Mouse (Mus musculus) MEL-GATA-1-ER (cell line): ENCODE results near the gene Rprm.
A peak's percentile ranks its signal among the peaks of the same experiment; 100 is the strongest.

Source experiments
- DNase-seq: peaks from one replicate; pipeline ENCODE4 v3.0.0-alpha.2; 2012; ENCODE audit warnings: low read depth; ENCODE audit errors: extremely low read depth

Rprm gene

DNA sequence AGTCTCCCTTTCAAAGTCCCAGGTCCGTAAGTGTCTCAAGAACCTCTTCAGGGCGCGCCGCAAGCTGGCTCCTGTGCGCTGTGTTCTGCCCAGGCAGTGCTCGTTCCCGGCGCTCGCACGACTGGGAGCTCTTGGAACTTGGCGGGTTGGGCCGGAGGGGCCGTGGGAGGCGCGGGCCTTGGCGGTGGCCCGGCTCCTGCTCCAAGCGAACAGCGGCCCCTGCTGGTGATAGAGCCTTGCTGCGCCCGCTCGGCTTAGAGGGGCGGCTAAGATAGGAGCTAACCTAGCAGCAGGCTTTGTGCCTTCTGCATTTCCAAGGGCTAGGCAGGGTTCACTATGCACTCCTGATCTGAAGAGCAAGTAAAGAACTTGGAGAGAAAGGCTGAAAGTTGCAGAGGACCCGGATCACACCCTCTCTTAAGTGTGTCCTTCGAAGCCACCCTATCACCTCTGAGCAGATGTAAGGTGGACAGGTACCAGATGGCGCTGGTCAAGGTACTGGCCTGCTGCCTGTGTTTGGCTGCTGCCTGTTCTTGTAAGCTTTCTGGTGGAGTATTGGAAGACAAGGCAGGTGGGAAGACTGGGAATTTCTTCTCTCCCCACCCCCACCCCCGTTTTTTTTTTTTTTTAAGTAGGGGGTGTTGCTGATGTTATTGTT, at the start of gene Rprm:
Gene Rprm, minus strand, starts transcription at position 123 of the 658 bp plus-strand sequence.
- DNase-seq: no peak

DNA sequence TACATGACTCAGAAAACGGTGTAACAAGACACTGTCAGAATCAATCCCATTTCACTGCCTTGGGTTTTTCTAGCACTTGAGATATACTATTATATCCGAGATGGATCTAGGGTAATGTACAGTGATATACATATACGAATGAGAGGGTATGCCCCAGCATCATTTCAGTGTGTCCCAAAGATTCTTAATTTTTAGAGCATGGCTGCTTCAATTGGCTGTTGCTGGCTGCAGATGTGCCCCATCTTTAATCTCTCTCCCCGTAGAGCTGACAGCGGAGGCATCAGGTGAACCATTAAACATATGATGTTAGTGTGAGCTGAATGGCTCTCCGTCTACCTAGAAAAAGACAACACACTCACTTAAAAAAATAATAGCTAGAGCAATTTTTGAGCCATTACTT, 34.0 kb upstream of the Rprm start:
- no peak for DNase-seq

DNA sequence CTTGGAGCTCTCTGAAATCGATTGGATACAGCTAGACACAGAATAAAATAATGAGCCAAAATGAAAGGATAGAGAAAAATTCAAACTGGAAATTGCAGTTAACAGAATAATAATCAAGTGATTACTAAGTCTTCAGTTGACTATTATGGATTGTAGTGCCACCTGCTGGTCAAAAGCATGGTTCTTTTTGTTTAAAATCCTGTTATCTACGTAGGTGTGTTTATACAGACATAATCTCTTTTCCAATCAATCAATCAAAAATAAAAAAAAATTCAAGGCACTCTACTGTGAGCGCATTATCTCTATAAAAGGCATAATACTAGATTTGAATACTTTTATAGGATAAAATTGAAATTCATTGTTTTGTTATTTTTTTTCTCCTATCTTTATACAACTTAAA, 33.5 kb upstream of the Rprm start:
- peak; percentile 19 for DNase-seq

DNA sequence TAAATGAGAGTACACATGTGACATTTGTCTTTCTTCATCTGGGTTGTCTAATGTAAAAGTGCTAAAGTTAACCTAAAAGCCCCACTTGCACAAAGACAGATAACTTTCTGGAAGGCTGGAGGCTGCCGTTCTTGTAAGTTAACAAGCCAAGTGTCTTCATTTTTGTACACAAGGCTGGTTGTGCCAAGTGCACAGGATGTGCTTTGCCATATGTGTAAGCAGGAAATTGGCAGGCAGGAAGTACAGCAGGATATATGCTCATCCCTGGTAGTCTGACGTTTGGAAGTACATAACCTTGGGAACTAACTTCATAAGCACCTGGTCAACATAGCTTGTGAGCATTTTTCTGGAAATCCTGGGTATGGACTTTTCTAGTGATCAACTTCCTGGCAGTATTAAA, 25.9 kb upstream of the Rprm start:
- DNase-seq: no peak

DNA sequence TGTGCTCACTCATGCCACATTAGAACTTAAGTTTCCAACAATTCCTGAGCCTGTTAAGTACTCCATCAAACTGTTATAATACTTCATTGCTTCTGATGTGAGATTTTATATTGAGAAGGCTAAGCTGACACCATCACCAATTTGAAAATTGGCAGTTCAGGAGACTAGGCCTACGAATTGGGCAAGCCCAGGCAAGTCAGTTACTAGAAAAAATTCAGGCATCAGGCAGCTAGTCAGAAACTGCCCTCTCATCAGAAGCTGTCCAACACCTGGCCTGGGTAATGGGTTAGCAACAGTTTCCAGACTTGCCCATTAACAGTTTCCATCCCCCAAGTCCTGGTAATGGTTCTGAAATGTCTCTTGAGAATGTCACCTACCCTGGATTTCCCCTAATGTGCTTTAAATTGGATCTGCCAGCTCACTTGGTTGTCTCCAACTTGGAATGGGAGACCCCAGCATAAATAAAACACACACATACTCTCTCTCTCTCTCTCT, 20.9 kb upstream of the Rprm start:
- DNase-seq: no peak

DNA sequence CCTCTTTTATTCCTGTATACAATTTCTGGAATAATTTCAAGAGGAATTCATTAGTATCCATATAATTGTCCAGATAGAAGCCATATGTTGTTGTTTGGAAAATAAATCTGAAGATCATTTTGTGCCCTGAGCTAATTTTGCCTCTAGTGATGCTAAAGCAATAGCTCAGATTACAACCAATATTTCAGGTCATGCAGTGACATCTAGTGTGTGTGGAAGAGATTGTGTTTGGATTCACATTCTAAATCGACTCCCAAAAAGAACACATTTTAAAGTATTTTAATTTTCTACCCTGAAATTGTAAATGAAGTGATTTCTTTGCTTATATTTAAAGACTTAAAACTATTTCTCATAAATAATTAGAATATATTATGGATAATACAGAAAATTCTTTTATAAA, 14.6 kb upstream of the Rprm start:
- no peak for DNase-seq

DNA sequence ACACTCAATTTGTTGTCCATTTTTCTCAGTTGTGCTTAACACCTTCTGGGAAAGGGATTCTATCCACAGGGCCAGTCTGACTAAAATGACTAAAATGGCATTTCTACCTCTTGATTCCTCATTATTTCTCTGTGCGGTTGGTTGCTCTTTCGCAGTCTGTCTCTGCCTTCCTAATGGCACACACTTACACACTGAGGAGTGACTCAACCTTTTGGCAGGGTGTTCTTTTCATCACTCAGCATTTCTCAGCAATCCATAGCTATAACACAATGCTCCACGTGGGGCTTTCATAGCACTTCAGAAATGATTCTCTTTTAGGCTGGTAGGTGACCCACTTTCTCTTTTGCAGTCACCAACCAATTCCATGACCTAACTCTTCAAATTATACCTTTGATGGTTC, 7.3 kb upstream of the Rprm start:
- no peak for DNase-seq

DNA sequence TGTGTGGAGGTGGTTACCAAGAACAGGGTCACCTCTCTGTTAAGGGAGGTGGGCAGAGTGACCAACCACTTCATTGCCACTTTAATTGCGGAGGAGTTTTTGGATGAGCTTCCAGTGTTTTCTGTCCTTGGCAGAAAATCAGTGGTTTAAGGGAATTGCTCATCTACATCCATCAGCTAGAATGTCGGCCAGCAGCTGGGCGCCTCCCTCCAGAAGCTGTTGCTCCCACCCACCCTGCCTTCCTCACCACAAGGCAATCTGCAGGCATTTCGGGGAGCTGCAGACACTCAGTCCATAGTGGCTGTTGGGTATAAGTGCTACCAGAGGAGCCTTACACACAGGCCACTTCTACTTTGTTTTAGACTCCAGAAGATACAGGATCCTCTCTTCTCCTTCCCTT, 902 bp upstream of the Rprm start:
- DNase-seq: no peak

DNA sequence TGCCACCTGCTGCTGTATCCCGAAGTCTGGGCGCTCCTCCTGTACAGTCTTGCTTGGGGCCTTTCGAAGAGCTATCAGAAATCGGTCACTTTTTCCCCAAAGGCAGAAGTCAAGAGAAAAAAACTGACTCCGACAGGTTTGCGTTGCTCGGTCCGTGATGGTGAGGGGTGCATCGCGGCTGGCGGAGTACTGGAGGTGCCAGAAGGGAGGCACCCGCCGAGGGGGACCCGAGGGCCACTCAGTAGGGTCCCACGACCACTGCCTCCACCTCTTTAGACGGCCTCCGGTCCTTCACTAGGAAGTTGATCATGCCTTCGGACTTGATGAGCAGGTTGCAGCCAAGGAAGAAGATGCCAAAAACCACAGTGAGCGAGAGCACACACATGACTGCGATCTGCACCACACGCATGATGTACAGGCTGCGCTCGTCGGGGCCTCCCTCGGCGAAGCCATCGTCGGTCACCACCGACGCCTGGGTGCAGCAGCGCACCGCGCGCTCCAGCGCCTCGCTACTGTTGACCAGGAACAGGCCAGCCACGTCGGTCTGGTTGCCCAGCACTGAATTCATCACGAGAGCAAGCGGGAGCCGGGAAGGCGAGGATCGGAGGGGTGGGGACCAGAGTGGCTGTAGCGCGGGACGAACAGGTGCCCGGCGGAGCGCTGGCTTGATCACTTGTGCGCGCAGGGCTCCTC, 469 bp downstream of the Rprm start:
- DNase-seq: no peak

DNA sequence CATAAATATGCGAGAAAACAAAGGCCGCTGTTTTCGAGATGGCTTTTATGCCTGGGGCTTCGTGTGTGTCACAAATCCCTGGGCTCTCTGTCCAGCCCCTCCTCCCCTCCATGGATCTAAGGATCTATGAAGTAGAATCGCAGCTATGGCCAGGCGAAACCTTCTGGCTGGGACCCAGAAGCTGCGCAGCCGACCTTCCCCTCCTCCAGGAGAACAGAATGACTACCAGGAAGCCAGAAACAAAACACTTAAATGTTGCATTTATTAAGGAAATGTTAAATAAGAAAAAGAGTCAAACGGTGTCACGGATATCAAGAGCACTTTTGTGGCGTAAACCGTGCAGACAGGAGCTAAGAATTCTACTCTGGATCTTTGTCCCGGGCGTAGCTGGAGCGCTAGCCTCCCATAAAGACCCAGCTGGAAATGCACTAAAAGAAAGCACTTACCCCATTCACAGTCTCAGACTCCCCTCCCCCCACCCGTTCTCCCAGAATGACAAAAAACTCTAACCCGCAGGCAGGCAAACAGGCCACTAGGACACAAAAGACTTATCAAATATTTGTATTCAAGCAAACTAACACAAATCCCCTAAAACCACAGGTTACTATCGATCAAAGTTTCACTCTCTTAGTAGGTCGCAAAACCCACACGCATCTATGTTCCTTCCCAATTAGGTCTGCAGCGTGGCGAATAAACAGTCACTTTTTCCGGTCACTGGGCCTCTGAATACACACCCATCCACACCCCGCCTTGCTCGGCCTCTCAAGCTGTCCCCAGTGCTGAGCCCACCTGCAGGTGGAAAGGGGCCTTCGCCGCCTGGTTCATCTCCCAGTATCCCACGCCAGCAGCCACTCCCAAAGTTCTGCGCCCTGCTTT, 1.3 kb downstream of the Rprm start:
- DNase-seq: no peak

DNA sequence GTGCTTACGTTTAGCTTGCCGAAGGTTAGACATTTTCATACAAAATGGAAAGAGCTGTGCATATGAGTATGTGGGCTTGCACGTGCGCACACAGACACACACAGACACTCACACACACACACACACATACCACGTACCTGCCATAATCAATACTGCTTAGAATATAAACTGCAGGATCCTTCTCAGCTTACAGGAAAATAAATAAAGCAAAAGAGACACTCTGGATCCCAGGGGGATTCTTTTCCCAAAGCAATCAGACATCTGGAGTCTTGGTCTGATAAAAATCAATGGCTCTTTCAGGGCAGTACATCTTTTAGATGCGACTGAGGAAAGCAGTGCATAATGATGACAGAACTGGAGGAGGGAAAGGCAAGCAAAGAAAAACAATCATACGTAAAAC, 6.4 kb downstream of the Rprm start:
- no peak for DNase-seq

DNA sequence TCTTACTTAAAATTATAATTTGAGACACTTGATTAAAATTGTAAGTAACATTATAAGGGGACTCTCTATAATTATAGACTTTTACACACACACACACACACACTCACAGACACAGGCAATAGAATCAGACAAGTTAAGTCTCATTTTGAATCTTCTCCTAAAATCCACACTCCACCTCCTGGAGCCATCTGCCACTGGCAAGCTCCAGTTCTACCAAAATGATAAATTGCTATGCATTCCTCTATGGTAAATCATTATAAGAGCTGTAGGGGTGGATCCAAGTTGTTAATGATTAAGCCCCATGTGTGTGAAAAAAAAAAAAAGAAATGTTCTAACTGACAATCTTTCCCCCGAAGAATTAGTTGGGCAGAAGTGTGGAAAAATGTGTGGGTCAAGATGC, 13.8 kb downstream of the Rprm start:
- no peak for DNase-seq

DNA sequence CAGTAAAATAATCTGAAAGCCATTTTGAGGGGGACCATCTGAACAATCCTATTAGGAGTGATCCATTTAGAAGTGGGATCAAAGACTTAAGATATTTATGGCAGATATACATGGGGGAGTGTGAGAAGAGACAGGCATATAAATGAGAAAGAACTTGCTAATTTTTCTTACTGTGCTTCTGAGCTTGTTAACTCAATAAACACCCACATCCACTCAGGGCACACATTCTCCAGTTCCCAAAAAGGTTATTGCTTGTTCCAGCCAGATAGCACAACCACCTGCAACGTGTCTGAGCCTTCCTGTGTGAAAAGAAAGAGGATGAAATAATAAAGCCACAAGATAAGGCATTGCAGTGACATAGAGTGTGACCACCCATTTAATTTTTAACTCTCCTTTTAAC, 22.9 kb downstream of the Rprm start:
- DNase-seq: no peak

DNA sequence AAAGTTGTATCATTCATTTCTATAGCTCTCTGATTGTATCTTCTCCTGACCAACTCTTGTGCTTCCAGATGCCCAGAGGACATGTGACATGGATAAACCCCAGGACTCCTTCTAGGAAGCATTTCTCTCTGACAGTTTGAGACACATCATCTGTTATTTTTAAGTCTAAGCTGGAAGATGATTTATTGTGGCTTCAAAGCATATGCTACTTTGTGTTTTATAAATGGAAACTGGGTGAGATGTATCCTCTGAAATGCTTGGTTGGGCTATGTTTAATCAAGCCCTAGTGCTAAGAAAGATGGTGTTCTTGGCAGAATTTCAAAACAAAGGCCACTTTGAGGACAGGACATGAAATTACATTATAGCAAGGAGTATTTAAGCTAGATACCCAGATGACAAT, 24.3 kb downstream of the Rprm start:
- DNase-seq: no peak
